Mouse (Mus musculus) embryo, embryonic 10 days (tissue): ENCODE measurements at regions not wholly inside any gene's neighbourhood (a gene's known extent, or its start where the extent isn't known, plus 50 kb on each side); places are given as distances from the start of the nearest gene placed in this dataset.
A peak's percentile ranks its signal among the peaks of the same experiment; 100 is the strongest.

ENCODE experiments used
- DNase-seq: peaks from one replicate; pipeline ENCODE4 v3.0.0-alpha.2; 2015; ENCODE audit warnings: low spot score

GRCm38 (mm10) chr13:107078085-107078484 is 56.2 kb upstream of the Kif2a start:
- no peak for DNase-seq

- DNase-seq: no peak
Observed at GRCm38 (mm10) chr13:107074917-107075316, 53.0 kb upstream of the Kif2a start.

GRCm38 (mm10) chr13:107073039-107073620 is 51.2 kb upstream of the Kif2a start:
- DNase-seq: peak; percentile 65

GRCm38 (mm10) chr13:107072345-107073038 is 50.6 kb upstream of the Kif2a start:
- no peak for DNase-seq
